Comparison of ENCODE assay signal across 25 mouse cellular contexts in the genomic region with DNA sequence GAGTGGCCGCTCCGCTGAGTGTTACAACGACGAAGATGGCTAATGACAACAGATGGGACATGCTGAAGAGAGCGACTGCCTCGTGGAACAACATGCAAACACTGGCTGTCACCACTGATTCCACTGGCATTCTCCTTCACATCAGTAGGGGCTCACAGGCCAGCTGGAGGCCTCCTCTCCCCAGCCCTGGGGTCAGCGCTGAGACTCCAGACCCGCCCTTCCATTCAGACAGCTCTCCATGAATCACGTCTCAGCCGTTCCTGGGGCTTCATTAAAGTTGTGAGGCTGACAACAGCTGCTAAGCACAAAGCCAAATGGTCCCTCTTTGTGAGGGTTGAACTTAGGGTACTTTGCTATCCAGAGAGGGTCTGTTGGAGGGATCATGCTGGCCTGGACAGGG. TPM values are rescaled to one million over a fixed set of nuclear protein-coding genes. Genes with fewer than 3 reads are reported as not detected.
DNase-seq lines count a peak whose midpoint lies in the region; ATAC-seq and TF ChIP-seq lines count a peak whose summit lies in the region.
"Had no signal": no experiment of that assay in that cellular context is flagged by ENCODE, and none has a peak within 500 bp of the region (broad histone marks: within the 10 kb centered on the region; RNA-seq: fewer than 3 reads in every experiment).

No protein-coding gene starts in this region.

- H3K4me2 ChIP-seq in forebrain, embryonic 12.5 days, result no peak overlapping the region
- no peak overlapping the region for H3K4me2 ChIP-seq in forebrain, embryonic 16.5 days (ENCODE audit: low read length)
- no peak overlapping the region for H3K4me2 ChIP-seq in intestine, postnatal 0 days (replicated peaks; ENCODE audit: low read depth)
- no peak overlapping the region for H3K4me2 ChIP-seq in intestine, embryonic 16.5 days (ENCODE audit: low read depth, low read length)
- no peak overlapping the region for H3K4me2 ChIP-seq in myocyte (ENCODE audit: low read depth)
- H3K4me2 ChIP-seq: embryonic facial prominence, embryonic 12.5 days; heart, embryonic 15.5 days; intestine, embryonic 15.5 days; limb, embryonic 15.5 days; liver, embryonic 15.5 days; midbrain, embryonic 11.5 days had no signal

- H3K9me3 ChIP-seq in forebrain, embryonic 12.5 days, result no peaks in the 10 kb centered on the region
- no peaks in the 10 kb centered on the region for H3K9me3 ChIP-seq in forebrain, embryonic 16.5 days (ENCODE audit: control insufficient read depth, low read length)
- H3K9me3 ChIP-seq in intestine, postnatal 0 days (ENCODE audit: control insufficient read depth), result no peaks in the 10 kb centered on the region
- H3K9me3 ChIP-seq in intestine, embryonic 16.5 days (ENCODE audit: control insufficient read depth, low read length), result no peaks in the 10 kb centered on the region
- H3K9me3 ChIP-seq: embryonic facial prominence, embryonic 12.5 days; G1E; heart, embryonic 15.5 days; intestine, embryonic 15.5 days; limb, embryonic 15.5 days; liver, embryonic 15.5 days had no signal

- peak; percentile 19 for DNase-seq in brain, embryonic 14.5 days (ENCODE audit: low read depth)
- DNase-seq in cerebellum, postnatal 10 days, result no peak
- DNase-seq: adrenal gland, postnatal 14 days; cerebellum, adult 11 months; cerebellum, postnatal 25 days; heart, adult 18-20 months; kidney, postnatal 25 days; right cerebral cortex, adult 18-20 months had no signal

- WGBS in forebrain, embryonic 12.5 days, result 58% methylated on average over 10 of the region's 10 CpGs
- 53% methylated on average over 10 of the region's 10 CpGs for WGBS in forebrain, embryonic 16.5 days
- WGBS in intestine, postnatal 0 days, result 61% methylated on average over 10 of the region's 10 CpGs
- WGBS in intestine, embryonic 16.5 days, result 60% methylated on average over 10 of the region's 10 CpGs

- no peak for TF ChIP-seq POLR2A in brain, embryonic 14.5 days (IDR thresholded peaks at IDR 0.05; ENCODE audit: borderline replicate concordance, extremely low read depth, insufficient read depth, insufficient read length, poor library complexity, severe bottlenecking)
- no peak for TF ChIP-seq POLR2A in myocyte (IDR thresholded peaks at IDR 0.05; ENCODE audit: insufficient read length, low read depth)

- peak overlapping the region; percentile 36; the same call in 1 of the 2 replicates for H3K27ac ChIP-seq in forebrain, embryonic 12.5 days
- H3K27ac ChIP-seq in forebrain, embryonic 16.5 days (ENCODE audit: low read length), result no peak overlapping the region
- no peak overlapping the region for H3K27ac ChIP-seq in intestine, postnatal 0 days (ENCODE audit: low read depth, low read length)
- no peak overlapping the region for H3K27ac ChIP-seq in intestine, embryonic 16.5 days (ENCODE audit: low read length)
- H3K27ac ChIP-seq: heart, embryonic 15.5 days; intestine, embryonic 15.5 days; limb, embryonic 15.5 days; liver, embryonic 15.5 days; macrophage; stomach, postnatal 0 days had no signal

- H3K9ac ChIP-seq in forebrain, embryonic 12.5 days, result no peak overlapping the region
- no peak overlapping the region for H3K9ac ChIP-seq in forebrain, embryonic 16.5 days (replicated peaks; ENCODE audit: low read depth, low read length)
- 0 out of 2 replicates have a peak overlapping the region, but pooled peaks have one; percentile 11 for H3K9ac ChIP-seq in intestine, postnatal 0 days (ENCODE audit: low read depth, low read length)
- no peak overlapping the region for H3K9ac ChIP-seq in intestine, embryonic 16.5 days (ENCODE audit: low read depth, low read length)
- H3K9ac ChIP-seq: embryonic facial prominence, embryonic 12.5 days; heart, embryonic 15.5 days; intestine, embryonic 15.5 days; limb, embryonic 15.5 days; liver, embryonic 15.5 days had no signal

- no peaks in the 10 kb centered on the region for H3K79me2 ChIP-seq in myocyte (ENCODE audit: control insufficient read depth, insufficient read depth)

- TF ChIP-seq CTCF in intestine, postnatal 0 days (IDR thresholded peaks at IDR 0.05; ENCODE audit: low read depth), result no peak
- no peak for TF ChIP-seq CTCF in brain, embryonic 14.5 days (IDR thresholded peaks at IDR 0.05; ENCODE audit: borderline replicate concordance, extremely low read depth, insufficient read depth, insufficient read length)

- H3ac ChIP-seq in myocyte (ENCODE audit: control insufficient read depth, insufficient read length), result no peak overlapping the region

- H3K27me3 ChIP-seq in forebrain, embryonic 12.5 days, result no peaks in the 10 kb centered on the region
- no peaks in the 10 kb centered on the region for H3K27me3 ChIP-seq in forebrain, embryonic 16.5 days (replicated peaks; ENCODE audit: control insufficient read depth, insufficient read depth, low read length)
- H3K27me3 ChIP-seq in intestine, postnatal 0 days (replicated peaks; ENCODE audit: control insufficient read depth, insufficient read depth, low read length), result no peaks in the 10 kb centered on the region
- no peaks in the 10 kb centered on the region for H3K27me3 ChIP-seq in intestine, embryonic 16.5 days (replicated peaks; ENCODE audit: control insufficient read depth, insufficient read depth, low read length)
- H3K27me3 ChIP-seq in myocyte (ENCODE audit: control insufficient read depth, insufficient read depth, insufficient read length), result peaks cover 6% of the 10 kb centered on the region
- H3K27me3 ChIP-seq: embryonic facial prominence, embryonic 12.5 days; heart, embryonic 15.5 days; intestine, embryonic 15.5 days; limb, embryonic 15.5 days; liver, embryonic 15.5 days had no signal

- H3K4me1 ChIP-seq in forebrain, embryonic 12.5 days, result peaks cover 12% of the 10 kb centered on the region
- H3K4me1 ChIP-seq in forebrain, embryonic 16.5 days (replicated peaks; ENCODE audit: control insufficient read depth, insufficient read depth, low read length), result peaks cover 8% of the 10 kb centered on the region; the same call in 1 of the 2 replicates
- H3K4me1 ChIP-seq in intestine, postnatal 0 days (replicated peaks; ENCODE audit: control insufficient read depth, insufficient read depth, low read length), result no peaks in the 10 kb centered on the region
- no peaks in the 10 kb centered on the region for H3K4me1 ChIP-seq in intestine, embryonic 16.5 days (ENCODE audit: control insufficient read depth, insufficient read depth, low read length)
- H3K4me1 ChIP-seq: embryonic facial prominence, embryonic 12.5 days; intestine, embryonic 15.5 days; limb, embryonic 15.5 days had no signal

- H3K4me3 ChIP-seq in forebrain, embryonic 12.5 days (replicated peaks), result no peak overlapping the region
- H3K4me3 ChIP-seq in forebrain, embryonic 16.5 days (replicated peaks; ENCODE audit: low read length), result no peak overlapping the region
- H3K4me3 ChIP-seq in intestine, postnatal 0 days (ENCODE audit: low read depth, low read length), result no peak overlapping the region
- no peak overlapping the region for H3K4me3 ChIP-seq in intestine, embryonic 16.5 days (ENCODE audit: low read length)
- H3K4me3 ChIP-seq in myocyte, result no peak overlapping the region
- H3K4me3 ChIP-seq: embryonic facial prominence, embryonic 12.5 days; erythroblast, embryonic 14.5 days; heart, embryonic 15.5 days; intestine, embryonic 15.5 days; limb, embryonic 15.5 days; liver, embryonic 15.5 days had no signal

- peaks cover 2% of the 10 kb centered on the region; the same call in 1 of the 2 replicates for H3K36me3 ChIP-seq in forebrain, embryonic 12.5 days (replicated peaks)
- H3K36me3 ChIP-seq in forebrain, embryonic 16.5 days (ENCODE audit: control insufficient read depth, insufficient read depth), result no peaks in the 10 kb centered on the region
- H3K36me3 ChIP-seq in intestine, postnatal 0 days (ENCODE audit: control insufficient read depth, insufficient read depth), result peaks cover 6% of the 10 kb centered on the region
- H3K36me3 ChIP-seq in intestine, embryonic 16.5 days (ENCODE audit: control insufficient read depth, insufficient read depth, low read length), result no peaks in the 10 kb centered on the region
- no peaks in the 10 kb centered on the region for H3K36me3 ChIP-seq in myocyte (ENCODE audit: control insufficient read depth, insufficient read depth)
- H3K36me3 ChIP-seq: heart, embryonic 15.5 days had no signal

- no peak for ATAC-seq in forebrain, embryonic 12.5 days (ENCODE audit: low FRiP score)
- ATAC-seq in forebrain, embryonic 16.5 days, result no peak
- ATAC-seq in intestine, postnatal 0 days, result no peak
- ATAC-seq in intestine, embryonic 16.5 days, result no peak
- ATAC-seq: activated CD4-positive, CD25-positive, alpha-beta regulatory T cell, adult 4 months; intestine, embryonic 15.5 days had no signal

TF ChIP-seq in myocyte, 11 proteins besides CTCF, POLR2A, EP300 and RAD21:
- TF ChIP-seq MYOG (IDR thresholded peaks at IDR 0.05; ENCODE audit: control insufficient read depth in 1 of 3, insufficient read depth in 1 of 3, insufficient read length in 2 of 3, low read depth in 2 of 3) (peak in 2 of 3 experiments; percentile 6 to 13), MYOD1 (IDR thresholded peaks at IDR 0.05; ENCODE audit: control insufficient read depth in 1 of 3, insufficient read length in 2 of 3, low read depth in 2 of 3) (peak in 1 of 3 experiments; percentile 47), E2F4 (IDR thresholded peaks at IDR 0.05; ENCODE audit: insufficient read depth) (no peak)

RNA-seq across cellular contexts. Expression of a gene that starts 16.7 kb away (rescaled TPM):
- 638 and 696 TPM in 2 replicates for polyA plus RNA-seq in forebrain, embryonic 12.5 days (2016; fragmentation: Nextera tagmentation; extraction: Ambion mirVana)
- 403 and 441 TPM in 2 replicates for polyA plus RNA-seq in forebrain, embryonic 16.5 days (2015; fragmentation: Nextera tagmentation; extraction: Ambion mirVana)
- 298 and 319 TPM in 2 replicates for polyA plus RNA-seq in intestine, postnatal 0 days (2015; fragmentation: Nextera tagmentation; extraction: Ambion mirVana)
- polyA plus RNA-seq in intestine, embryonic 16.5 days (2015; fragmentation: Nextera tagmentation; extraction: Ambion mirVana), result 438 and 456 TPM in 2 replicates
- 198 and 310 TPM in 2 replicates for polyA plus RNA-seq in brain, embryonic 14.5 days (2012; rRNA removed)
- polyA plus RNA-seq in myocyte (2012; fragmentation: generic; extraction: Trizol), result 423 TPM

RNA-seq across cellular contexts. Expression of a gene that starts 30.1 kb away (rescaled TPM):
- not detected in 2 replicates for polyA plus RNA-seq in forebrain, embryonic 12.5 days (2016; fragmentation: Nextera tagmentation; extraction: Ambion mirVana)
- polyA plus RNA-seq in forebrain, embryonic 16.5 days (2015; fragmentation: Nextera tagmentation; extraction: Ambion mirVana), result not detected in 2 replicates
- 2.2 and 2.6 TPM in 2 replicates for polyA plus RNA-seq in intestine, postnatal 0 days (2015; fragmentation: Nextera tagmentation; extraction: Ambion mirVana)
- polyA plus RNA-seq in intestine, embryonic 16.5 days (2015; fragmentation: Nextera tagmentation; extraction: Ambion mirVana), result 1.8 and 2.3 TPM in 2 replicates
- polyA plus RNA-seq in brain, embryonic 14.5 days (2012; rRNA removed), result 0.13 and 0.19 TPM in 2 replicates
- 0.44 TPM for polyA plus RNA-seq in myocyte (2012; fragmentation: generic; extraction: Trizol)
- polyA plus RNA-seq: activated CD4-positive, CD25-positive, alpha-beta regulatory T cell, adult 4 months; embryonic facial prominence, embryonic 12.5 days; erythroblast, embryonic 14.5 days; G1E; heart, embryonic 15.5 days; lung, embryonic 16.5 days; macrophage; midbrain, embryonic 11.5 days had no signal

RNA-seq across cellular contexts. Expression of a gene that starts 51.1 kb away (rescaled TPM):
- polyA plus RNA-seq in forebrain, embryonic 12.5 days (2016; fragmentation: Nextera tagmentation; extraction: Ambion mirVana), result 59.5 and 60.0 TPM in 2 replicates
- polyA plus RNA-seq in forebrain, embryonic 16.5 days (2015; fragmentation: Nextera tagmentation; extraction: Ambion mirVana), result 54.9 and 58.1 TPM in 2 replicates
- polyA plus RNA-seq in intestine, postnatal 0 days (2015; fragmentation: Nextera tagmentation; extraction: Ambion mirVana), result 44.1 and 48.8 TPM in 2 replicates
- 56.4 and 57.5 TPM in 2 replicates for polyA plus RNA-seq in intestine, embryonic 16.5 days (2015; fragmentation: Nextera tagmentation; extraction: Ambion mirVana)
- polyA plus RNA-seq in brain, embryonic 14.5 days (2012; rRNA removed), result 60.9 and 85.5 TPM in 2 replicates
- 36.1 TPM for polyA plus RNA-seq in myocyte (2012; fragmentation: generic; extraction: Trizol)
